Mouse (Mus musculus) urinary bladder, adult 2 months (tissue): Measurements from ENCODE around the gene Capn5. TPM values are rescaled to one million over a fixed set of nuclear protein-coding genes. Genes with fewer than 3 reads are reported as not detected.
"Not testable (repeated sequence)": the region's sequence is repeated elsewhere in the genome, so short reads cannot be mapped to it uniquely, and the experiment has no call there.

ENCODE experiments used
- DNase-seq: peaks from one replicate; pipeline ENCODE4 v3.0.0; 2022; ENCODE audit warnings: low spot score
- polyA plus RNA-seq: library from polyadenylated mRNA; depleted of rRNA; stranded (reverse); fragments of >200 nt; gene quantifications from 2 replicates; pipeline ENCODE4 v1.2.3, GENCODE M21; 2012; rRNA removed

Gene Capn5
- polyA plus RNA-seq = 71.4 and 76.6 TPM in 2 replicates

GRCm38 (mm10) chr7:98177929-98178559, at the start of gene Capn5:
Gene Capn5 (minus strand): TSS chr7:98178274.
- peak; percentile 63 for DNase-seq

GRCm38 (mm10) chr7:98223796-98224195, 45.7 kb upstream of the Capn5 start:
- DNase-seq = no peak

GRCm38 (mm10) chr7:98216713-98217112, 38.6 kb upstream of the Capn5 start:
- no peak for DNase-seq

GRCm38 (mm10) chr7:98202946-98203345, 24.9 kb upstream of the Capn5 start:
- DNase-seq = no peak

GRCm38 (mm10) chr7:98201493-98202028, 23.5 kb upstream of the Capn5 start:
- DNase-seq = no peak

GRCm38 (mm10) chr7:98200396-98200795, 22.3 kb upstream of the Capn5 start:
- no peak for DNase-seq

- DNase-seq = no peak
Observed at GRCm38 (mm10) chr7:98199381-98199780, 21.3 kb upstream of the Capn5 start, which contains the start of gene B3gnt6. Gene B3gnt6 (minus strand): TSS chr7:98199481.

GRCm38 (mm10) chr7:98195151-98195801, 17.2 kb upstream of the Capn5 start:
- DNase-seq = no peak

GRCm38 (mm10) chr7:98194026-98194792, 16.1 kb upstream of the Capn5 start:
- no peak for DNase-seq

GRCm38 (mm10) chr7:98193515-98194025, 15.5 kb upstream of the Capn5 start:
- DNase-seq = no peak

GRCm38 (mm10) chr7:98191571-98192250, 13.6 kb upstream of the Capn5 start:
- no peak for DNase-seq

- no peak for DNase-seq
Observed at GRCm38 (mm10) chr7:98190578-98190977, 12.5 kb upstream of the Capn5 start.

GRCm38 (mm10) chr7:98189745-98190144, 11.7 kb upstream of the Capn5 start:
- no peak for DNase-seq

- no peak for DNase-seq
Observed at GRCm38 (mm10) chr7:98188680-98189079, 10.6 kb upstream of the Capn5 start.

GRCm38 (mm10) chr7:98188238-98188637, 10.2 kb upstream of the Capn5 start:
- DNase-seq = no peak

GRCm38 (mm10) chr7:98187332-98187731, 9.3 kb upstream of the Capn5 start:
- DNase-seq = not testable (repeated sequence)

- no peak for DNase-seq
Observed at GRCm38 (mm10) chr7:98186637-98187036, 8.6 kb upstream of the Capn5 start.

GRCm38 (mm10) chr7:98185326-98185725, 7.3 kb upstream of the Capn5 start:
- DNase-seq = no peak

- DNase-seq = no peak
Observed at GRCm38 (mm10) chr7:98178560-98179231, 622 bp upstream of the Capn5 start.

GRCm38 (mm10) chr7:98177566-98177928, 527 bp downstream of the Capn5 start:
- DNase-seq = no peak

GRCm38 (mm10) chr7:98177071-98177485, 996 bp downstream of the Capn5 start:
- no peak for DNase-seq
